Mouse (Mus musculus) intestine, postnatal 0 days (tissue): ENCODE data around the gene Sept1. TPM values are rescaled to one million over a fixed set of nuclear protein-coding genes. Genes with fewer than 3 reads are reported as not detected.

Source experiments
- ATAC-seq: fragments of 200-750 bp; cut with Nextera tagmentation; 2 replicates; pipeline ENCODE4 v1.8.0; 2017; ENCODE audit warnings: mild to moderate bottlenecking, moderate TSS enrichment, moderate library complexity
- H3K27ac ChIP-seq: fragments of 300-500 bp; sonication (generic); 2 replicates; pipeline ENCODE4 v1.5.1; 2014; ENCODE audit warnings: mild to moderate bottlenecking, low read depth, low read length, moderate library complexity
- H3K27me3 ChIP-seq: fragments of 300-500 bp; sonication (generic); replicated peaks from 2 replicates; pipeline ENCODE4 v1.6.1; 2014; ENCODE audit warnings: low read length, mixed read lengths; ENCODE audit not compliant: control insufficient read depth, insufficient read depth
- H3K36me3 ChIP-seq: fragments of 300-500 bp; sonication (generic); 2 replicates; pipeline ENCODE4 v1.6.1; 2014; ENCODE audit warnings: mild to moderate bottlenecking, moderate library complexity; ENCODE audit not compliant: control insufficient read depth, insufficient read depth
- H3K4me1 ChIP-seq: fragments of 300-500 bp; sonication (generic); replicated peaks from 2 replicates; pipeline ENCODE4 v1.6.1; 2014; ENCODE audit warnings: antibody characterized with exemption, low read length, mixed read lengths; ENCODE audit not compliant: control insufficient read depth, insufficient read depth
- H3K4me2 ChIP-seq: fragments of 300-500 bp; sonication (generic); replicated peaks from 2 replicates; pipeline ENCODE4 v1.6.1; 2014; ENCODE audit warnings: low read depth, mild to moderate bottlenecking, moderate library complexity
- H3K4me3 ChIP-seq: fragments of 300-500 bp; sonication (generic); 2 replicates; pipeline ENCODE4 v1.5.1; 2014; ENCODE audit warnings: low read depth, low read length
- H3K9ac ChIP-seq: fragments of 300-500 bp; sonication (generic); 2 replicates; pipeline ENCODE4 v1.6.1; 2014; ENCODE audit warnings: mild to moderate bottlenecking, low read depth, low read length
- H3K9me3 ChIP-seq: fragments of 300-500 bp; sonication (generic); 2 replicates; pipeline ENCODE4 v1.6.1; 2016; ENCODE audit warnings: mixed run types; ENCODE audit not compliant: control insufficient read depth
- CTCF ChIP-seq: sonication (generic); IDR thresholded peaks from 2 replicates; pipeline ENCODE4 v1.5.1; 2016; ENCODE audit warnings: low read depth, mild to moderate bottlenecking, control low read depth, antibody characterized with exemption, moderate library complexity
- WGBS: fragments of 180-500 bp; shearing (Covaris S2); extraction: QIAGEN DNeasy Blood & Tissue Kit; methylation state at CpG from one replicate; pipeline ENCODE4 v1.1.7; 2014; 5-methylcytosine and 5-hydroxymethylcytosine counted together
- polyA plus RNA-seq: library from polyadenylated mRNA; unstranded; fragments of >200 nt; fragmentation: Nextera tagmentation; extraction: Ambion mirVana; gene quantifications from 2 replicates; pipeline ENCODE4 v1.2.1, GENCODE M21; 2015

The Sept1 gene
- polyA plus RNA-seq, 1 experiment from 2014 or later, result 6.6 TPM

- WGBS, result 1% methylated on average over 56 of the region's 56 CpGs
- no peaks in the 10 kb centered on the region for H3K4me1 ChIP-seq
- H3K9me3 ChIP-seq, result no peaks in the 10 kb centered on the region
- H3K36me3 ChIP-seq, result peaks cover 10% of the 10 kb centered on the region
- peak within 1 kb of the TSS; percentile 84 for H3K9ac ChIP-seq
- peak within 1 kb of the TSS; percentile 83 for H3K4me2 ChIP-seq
- peak within 1 kb of the TSS; percentile 88 for H3K27ac ChIP-seq
- peak; percentile 45 for TF ChIP-seq CTCF
- H3K4me3 ChIP-seq, result peak within 1 kb of the TSS; percentile 72
- ATAC-seq, result peak; percentile 94
- no peaks in the 10 kb centered on the region for H3K27me3 ChIP-seq
These were observed 11.1 kb upstream of the Sept1 start, which contains the start of gene Zfp771 for GRCm38 (mm10) chr7:127243870-127244657. Zfp771 (plus strand) TSS chr7:127244274.

DNA sequence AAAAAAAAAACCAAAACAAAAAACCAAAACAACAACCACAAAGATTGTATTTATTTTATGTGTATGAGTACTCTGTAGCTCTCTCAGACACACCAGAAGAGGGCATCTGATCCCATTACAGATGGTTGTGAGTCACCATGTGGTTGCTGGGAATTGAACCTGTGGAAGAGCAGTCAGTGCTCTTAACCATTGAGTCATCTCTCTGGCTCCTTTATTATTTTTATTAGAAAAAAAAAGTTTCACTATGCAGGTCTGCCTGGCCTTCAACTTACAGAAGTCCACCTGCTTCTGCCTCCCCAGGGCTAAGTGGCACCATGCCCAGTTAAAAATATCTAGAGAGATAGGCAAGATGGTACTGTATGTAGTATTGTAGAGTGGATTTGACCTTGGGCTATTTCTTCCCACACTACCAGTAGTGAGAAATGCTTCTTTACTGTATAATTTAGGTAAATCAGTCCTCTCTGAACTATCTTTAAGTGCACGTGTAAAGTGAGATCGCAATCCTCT, 10.5 kb upstream of the Sept1 start:
- peaks cover 10% of the 10 kb centered on the region for H3K36me3 ChIP-seq
- no peaks in the 10 kb centered on the region for H3K4me1 ChIP-seq
- H3K4me3 ChIP-seq, result peak overlapping the region; percentile 72
- peak overlapping the region; percentile 88 for H3K27ac ChIP-seq
- H3K9ac ChIP-seq, result peak overlapping the region; percentile 84
- H3K4me2 ChIP-seq, result peak overlapping the region; percentile 83
- H3K27me3 ChIP-seq, result no peaks in the 10 kb centered on the region
- 30% methylated on average over 2 of the region's 2 CpGs for WGBS
- no peaks in the 10 kb centered on the region for H3K9me3 ChIP-seq
- no peak for ATAC-seq
- no peak for TF ChIP-seq CTCF

DNA sequence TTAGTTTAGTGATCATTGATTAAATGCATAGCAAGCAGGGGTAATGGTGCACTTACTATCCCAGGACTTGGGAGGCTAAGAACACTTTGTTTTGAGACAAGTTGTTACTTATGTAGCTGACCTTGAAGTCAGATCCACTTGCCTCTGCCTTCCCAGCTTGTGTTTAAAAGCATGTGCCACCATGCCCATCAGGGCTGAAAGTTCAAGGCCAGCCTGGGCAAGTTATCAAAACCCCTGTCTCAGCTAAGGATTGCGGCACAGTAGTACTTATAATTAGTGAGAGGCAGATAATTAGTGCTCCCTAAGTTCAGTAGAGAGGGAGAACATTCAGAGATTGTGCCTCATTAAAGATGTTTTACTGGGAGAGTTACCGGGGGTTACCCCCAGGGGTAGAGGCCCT, 1.8 kb upstream of the Sept1 start:
- Histone ChIP-seq H3K9ac (no peak overlapping the region), H3K9me3 (no peaks in the 10 kb centered on the region), H3K4me2 (no peak overlapping the region), H3K27me3 (no peaks in the 10 kb centered on the region), H3K4me1 (0 out of 2 replicates have a peak, but pooled peaks cover 5% of the 10 kb centered on the region), H3K27ac (no peak overlapping the region), H3K4me3 (no peak overlapping the region), H3K36me3 (peaks cover 28% of the 10 kb centered on the region)
- WGBS, result 81% methylated on average over 2 of the region's 2 CpGs
- no peak for TF ChIP-seq CTCF
- ATAC-seq, result no peak

- Histone ChIP-seq H3K9me3 (no peaks in the 10 kb centered on the region), H3K4me1 (0 out of 2 replicates have a peak, but pooled peaks cover 5% of the 10 kb centered on the region), H3K36me3 (peaks cover 28% of the 10 kb centered on the region), H3K4me3 (peak overlapping the region; percentile 97), H3K9ac (peak overlapping the region; percentile 79), H3K4me2 (peak overlapping the region; percentile 86), H3K27ac (peak overlapping the region; percentile 91; the same call in 1 of the 2 replicates), H3K27me3 (no peaks in the 10 kb centered on the region)
- no peak for TF ChIP-seq CTCF
- WGBS, result 1% methylated on average over 9 of the region's 9 CpGs
- ATAC-seq, result no peak
These were observed 835 bp upstream of the Sept1 start for GRCm38 (mm10) chr7:127233765-127234164.

- Histone ChIP-seq H3K9me3 (no peaks in the 10 kb centered on the region), H3K4me1 (0 out of 2 replicates have a peak, but pooled peaks cover 5% of the 10 kb centered on the region), H3K27ac (peak overlapping the region; percentile 91), H3K27me3 (no peaks in the 10 kb centered on the region), H3K4me3 (peak overlapping the region; percentile 97), H3K36me3 (peaks cover 28% of the 10 kb centered on the region), H3K9ac (peak overlapping the region; percentile 79), H3K4me2 (peak overlapping the region; percentile 86)
- no peak; the same call in 1 of the 2 replicates for TF ChIP-seq CTCF
- peak; percentile 12 for ATAC-seq
- 0% methylated on average over 25 of the region's 27 CpGs for WGBS
These were observed 429 bp upstream of the Sept1 start for GRCm38 (mm10) chr7:127233368-127233749.

GRCm38 (mm10) chr7:127231826-127232621, 906 bp downstream of the Sept1 start:
- WGBS, result 3% methylated on average over 20 of the region's 20 CpGs

More at GRCm38 (mm10) chr7:127231826-127232621, 906 bp downstream of the Sept1 start:
- Histone ChIP-seq H3K4me2 (peak overlapping the region; percentile 86), H3K9ac (peak overlapping the region; percentile 79), H3K27me3 (no peaks in the 10 kb centered on the region), H3K36me3 (peaks cover 19% of the 10 kb centered on the region), H3K9me3 (no peaks in the 10 kb centered on the region), H3K4me1 (0 out of 2 replicates have a peak, but pooled peaks cover 5% of the 10 kb centered on the region), H3K27ac (peak overlapping the region; percentile 91), H3K4me3 (peak overlapping the region; percentile 97)
- TF ChIP-seq CTCF, result no peak
- ATAC-seq, result no peak
